Mouse (Mus musculus) kidney, postnatal 0 days (tissue): Measurements from ENCODE around the gene Slc16a13. TPM values are rescaled to one million over a fixed set of nuclear protein-coding genes. Genes with fewer than 3 reads are reported as not detected.

Experiments
- ATAC-seq: fragments of 200-750 bp; cut with Nextera tagmentation; replicated peaks from 2 replicates; pipeline ENCODE4 v1.8.0; 2017; ENCODE audit warnings: low read depth, moderate number of reproducible peaks, moderate TSS enrichment, moderate library complexity; ENCODE audit not compliant: low FRiP score
- DNase-seq: peaks from one replicate; pipeline ENCODE4 v3.0.0-alpha.2; 2016; ENCODE audit warnings: low spot score
- H3K27ac ChIP-seq: fragments of 300-500 bp; sonication (generic); 2 replicates; pipeline ENCODE4 v1.5.1; 2014; ENCODE audit warnings: mild to moderate bottlenecking
- H3K27me3 ChIP-seq: fragments of 300-500 bp; sonication (generic); 2 replicates; pipeline ENCODE4 v1.6.1; 2014; ENCODE audit warnings: low read length, mixed read lengths; ENCODE audit not compliant: insufficient read depth
- H3K36me3 ChIP-seq: fragments of 300-500 bp; sonication (generic); 2 replicates; pipeline ENCODE4 v1.6.1; 2014; ENCODE audit warnings: low read length, mixed read lengths; ENCODE audit not compliant: insufficient read depth
- H3K4me1 ChIP-seq: fragments of 300-500 bp; sonication (generic); replicated peaks from 2 replicates; pipeline ENCODE4 v1.6.1; 2014; ENCODE audit warnings: antibody characterized with exemption, low read length, mixed read lengths; ENCODE audit not compliant: insufficient read depth
- H3K4me2 ChIP-seq: fragments of 300-500 bp; sonication (generic); 2 replicates; pipeline ENCODE4 v1.6.1; 2014; ENCODE audit warnings: mild to moderate bottlenecking, low read length, moderate library complexity, mixed read lengths
- H3K4me3 ChIP-seq: fragments of 300-500 bp; sonication (generic); replicated peaks from 2 replicates; pipeline ENCODE4 v1.5.1; 2014; ENCODE audit warnings: low read depth, low read length
- H3K9ac ChIP-seq: fragments of 300-500 bp; sonication (generic); 2 replicates; pipeline ENCODE4 v1.6.1; 2014; ENCODE audit warnings: low read depth, low read length
- H3K9me3 ChIP-seq: fragments of 300-500 bp; sonication (generic); replicated peaks from 2 replicates; pipeline ENCODE4 v1.6.1; 2016; ENCODE audit warnings: low read length, inconsistent platforms, mixed read lengths
- CTCF ChIP-seq: IDR thresholded peaks from 2 replicates; pipeline ENCODE4 v1.5.1; 2016; ENCODE audit warnings: antibody characterized with exemption, low read depth, mild to moderate bottlenecking, moderate library complexity
- WGBS: fragments of 180-500 bp; shearing (Covaris S2); extraction: QIAGEN DNeasy Blood & Tissue Kit; methylation state at CpG from one replicate; pipeline ENCODE4 v1.1.7; 2014; 5-methylcytosine and 5-hydroxymethylcytosine counted together
- polyA plus RNA-seq: library from polyadenylated mRNA; unstranded; fragments of >200 nt; fragmentation: Nextera tagmentation; extraction: Ambion mirVana; gene quantifications from 2 replicates; pipeline ENCODE4 v1.2.1, GENCODE M21; 2015

Slc16a13 gene
- polyA plus RNA-seq, 1 experiment from 2014 or later = 20.6 TPM

- peak overlapping the region; percentile 71 for H3K4me3 ChIP-seq
- peak; percentile 8; the same call in 1 of the 2 replicates for ATAC-seq
- no peak for TF ChIP-seq CTCF
- H3K36me3 ChIP-seq = peaks cover 10% of the 10 kb centered on the region; the same call in 1 of the 2 replicates
- H3K27ac ChIP-seq = peak overlapping the region; percentile 95
- DNase-seq = no peak
- H3K9ac ChIP-seq = peak overlapping the region; percentile 73
- H3K4me2 ChIP-seq = peak overlapping the region; percentile 93
- peaks cover 19% of the 10 kb centered on the region for H3K4me1 ChIP-seq
- H3K27me3 ChIP-seq = no peaks in the 10 kb centered on the region
- no peaks in the 10 kb centered on the region for H3K9me3 ChIP-seq
- WGBS = 15% methylated on average over 23 of the region's 23 CpGs
Measured at GRCm38 (mm10) chr11:70238591-70239440, 18.0 kb upstream of the Slc16a13 start.

GRCm38 (mm10) chr11:70237457-70238167 is 16.7 kb upstream of the Slc16a13 start, which contains the start of gene 0610010K14Rik:
0610010K14Rik (minus strand) TSS chr11:70237914.
- peaks cover 19% of the 10 kb centered on the region for H3K4me1 ChIP-seq
- no peaks in the 10 kb centered on the region for H3K27me3 ChIP-seq
- WGBS = under 1% methylated on average over 59 of the region's 70 CpGs

GRCm38 (mm10) chr11:70236717-70237116 is 15.9 kb upstream of the Slc16a13 start:
- Histone ChIP-seq H3K4me3 (peak overlapping the region; percentile 71), H3K27ac (peak overlapping the region; percentile 95), H3K4me2 (peak overlapping the region; percentile 93), H3K9me3 (no peaks in the 10 kb centered on the region), H3K27me3 (no peaks in the 10 kb centered on the region), H3K36me3 (peaks cover 10% of the 10 kb centered on the region; the same call in 1 of the 2 replicates), H3K9ac (peak overlapping the region; percentile 73; the same call in 1 of the 2 replicates), H3K4me1 (peaks cover 19% of the 10 kb centered on the region)
- DNase-seq (no peak), ATAC-seq (no peak)
- no peak for TF ChIP-seq CTCF
- WGBS = 36% methylated on average over 7 of the region's 7 CpGs

More at GRCm38 (mm10) chr11:70237457-70238167, 16.7 kb upstream of the Slc16a13 start, which contains the start of gene 0610010K14Rik:
- Histone ChIP-seq H3K9ac (peak within 1 kb of the TSS; percentile 73), H3K9me3 (no peaks in the 10 kb centered on the region), H3K4me3 (peak within 1 kb of the TSS; percentile 71), H3K4me2 (peak within 1 kb of the TSS; percentile 93), H3K36me3 (peaks cover 10% of the 10 kb centered on the region; the same call in 1 of the 2 replicates), H3K27ac (peak within 1 kb of the TSS; percentile 95)
- DNase-seq (peak; percentile 97), ATAC-seq (peak; percentile 91)
- peak; percentile 71 for TF ChIP-seq CTCF

GRCm38 (mm10) chr11:70235254-70235900 is 14.5 kb upstream of the Slc16a13 start:
- H3K4me2 ChIP-seq = no peak overlapping the region
- peaks cover 10% of the 10 kb centered on the region; the same call in 1 of the 2 replicates for H3K36me3 ChIP-seq
- ATAC-seq = no peak
- DNase-seq = no peak
- 84% methylated on average over 12 of the region's 12 CpGs for WGBS
- H3K27ac ChIP-seq = no peak overlapping the region
- no peak overlapping the region for H3K9ac ChIP-seq
- H3K27me3 ChIP-seq = no peaks in the 10 kb centered on the region
- no peaks in the 10 kb centered on the region for H3K9me3 ChIP-seq
- peaks cover 19% of the 10 kb centered on the region for H3K4me1 ChIP-seq
- TF ChIP-seq CTCF = no peak
- no peak overlapping the region for H3K4me3 ChIP-seq

- H3K9ac ChIP-seq = no peak overlapping the region
- no peak for TF ChIP-seq CTCF
- no peak for ATAC-seq
- no peaks in the 10 kb centered on the region for H3K9me3 ChIP-seq
- no peak overlapping the region; the same call in 1 of the 2 replicates for H3K27ac ChIP-seq
- DNase-seq = no peak
- H3K4me3 ChIP-seq = no peak overlapping the region
- peaks cover 4% of the 10 kb centered on the region; the same call in 1 of the 2 replicates for H3K27me3 ChIP-seq
- peaks cover 10% of the 10 kb centered on the region; the same call in 1 of the 2 replicates for H3K36me3 ChIP-seq
- 0 out of 2 replicates have a peak overlapping the region, but pooled peaks have one; percentile 67 for H3K4me2 ChIP-seq
- WGBS = 93% methylated on average over 8 of the region's 8 CpGs
- peaks cover 19% of the 10 kb centered on the region for H3K4me1 ChIP-seq
Measured at GRCm38 (mm10) chr11:70234497-70234896, 13.6 kb upstream of the Slc16a13 start.
